Mouse (Mus musculus) hindlimb bud, embryonic 11.5 days (tissue): ENCODE results near the gene Rps6ka4.

ENCODE experiments used
- DNase-seq: peaks from one replicate; pipeline ENCODE4 v3.0.0-alpha.2; 2012; ENCODE audit warnings: low read depth, low spot score; ENCODE audit errors: extremely low spot score

Gene Rps6ka4

DNA sequence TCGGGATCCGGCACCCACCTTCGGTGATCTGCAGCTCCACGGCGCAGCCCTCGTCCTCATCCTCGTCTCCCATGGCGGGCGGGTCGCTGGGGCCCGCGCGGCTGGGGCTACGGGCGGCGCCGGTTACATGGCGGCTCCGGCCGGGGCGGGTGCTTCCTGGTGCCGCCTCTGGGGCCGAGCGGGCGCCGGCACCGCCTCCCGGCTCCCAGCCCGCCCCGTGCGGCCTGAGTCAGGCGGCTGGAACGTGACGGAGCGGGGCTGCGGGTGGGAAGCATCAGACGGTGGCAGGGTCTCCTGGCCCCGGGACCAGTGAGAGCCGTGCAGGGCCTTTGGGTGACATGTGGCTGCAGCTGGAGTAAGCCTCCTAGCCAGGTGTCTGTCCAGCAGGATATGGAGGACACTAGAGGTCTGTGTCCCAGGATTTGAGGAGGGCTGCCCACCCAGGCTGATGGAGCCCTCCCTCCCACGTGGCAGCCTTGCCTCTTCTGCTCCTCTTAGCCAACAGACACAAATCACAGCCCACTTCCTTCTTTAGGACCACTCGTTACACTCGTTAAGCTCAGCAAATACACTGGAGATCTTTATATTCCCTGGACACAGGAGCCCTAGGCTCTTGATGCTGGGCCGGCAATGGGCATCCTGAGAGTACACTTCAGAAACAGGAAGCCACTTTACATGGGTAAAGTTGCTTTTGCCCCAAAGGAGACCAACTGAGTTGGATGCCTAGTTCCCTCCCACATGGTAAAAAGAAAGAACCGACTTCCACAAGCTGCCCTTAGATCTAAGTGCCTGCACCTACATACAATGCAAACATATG, at the start of gene Rps6ka4:
Rps6ka4 (minus strand) TSS at position 162 of the 817 bp plus-strand sequence.
- DNase-seq: no peak

DNA sequence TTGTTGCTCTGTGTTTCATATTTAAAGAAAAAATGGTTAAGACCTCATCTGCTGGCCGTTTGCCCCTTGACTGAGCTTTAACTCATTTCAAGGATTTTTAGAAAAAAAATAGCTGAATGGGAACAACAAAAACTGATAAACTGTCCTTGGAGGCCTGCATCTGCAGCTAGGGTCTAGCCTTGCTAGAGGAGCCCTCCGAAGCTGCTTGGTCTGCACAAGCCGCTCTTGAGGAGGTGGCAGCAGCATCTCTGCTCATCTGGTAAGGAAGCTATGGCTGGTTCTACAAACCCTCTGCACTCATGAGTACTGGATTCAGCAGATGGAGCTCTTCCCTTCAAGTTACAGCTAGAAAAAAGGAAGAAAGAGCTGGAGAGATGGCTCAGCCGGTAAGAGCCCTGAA, 37.5 kb upstream of the Rps6ka4 start:
- no peak for DNase-seq

DNA sequence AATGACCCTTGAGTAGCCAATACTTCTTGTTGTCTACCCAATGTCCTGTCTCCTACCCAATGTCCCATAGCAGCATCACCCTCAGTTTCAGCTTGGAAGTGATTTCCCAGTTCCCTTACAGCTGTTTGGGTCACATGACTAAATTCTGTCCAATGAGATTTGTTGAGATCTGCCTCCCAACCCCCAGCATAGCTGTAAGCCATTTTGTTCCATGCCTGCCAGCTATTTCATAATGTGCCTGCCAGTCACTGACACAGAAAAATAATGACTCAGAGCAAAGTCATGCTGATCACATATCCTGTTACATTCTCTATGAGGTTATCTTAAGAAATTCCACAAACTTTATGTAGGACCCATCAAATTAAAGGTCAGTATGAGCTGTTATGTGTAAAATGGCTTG, 36.4 kb upstream of the Rps6ka4 start:
- no peak for DNase-seq

DNA sequence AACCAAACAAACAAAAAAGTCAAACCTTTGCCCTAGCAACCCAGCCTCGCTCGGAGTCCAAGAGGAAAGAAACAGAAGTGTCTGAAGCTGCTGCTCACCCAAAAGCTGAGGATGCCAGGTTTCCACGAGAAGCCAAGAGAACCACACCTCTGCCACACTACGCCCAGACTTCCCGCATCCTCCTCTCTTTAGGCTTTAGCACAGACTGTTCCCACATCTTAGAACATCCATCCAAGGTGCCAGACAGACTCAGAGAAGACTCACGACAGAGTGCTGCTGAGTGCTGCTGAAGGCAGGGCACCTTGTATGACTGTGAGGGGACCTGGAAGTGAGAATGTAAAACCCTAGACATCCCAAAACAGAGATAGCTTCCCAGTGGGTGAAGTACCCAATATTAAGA, 35.4 kb upstream of the Rps6ka4 start:
- no peak for DNase-seq

DNA sequence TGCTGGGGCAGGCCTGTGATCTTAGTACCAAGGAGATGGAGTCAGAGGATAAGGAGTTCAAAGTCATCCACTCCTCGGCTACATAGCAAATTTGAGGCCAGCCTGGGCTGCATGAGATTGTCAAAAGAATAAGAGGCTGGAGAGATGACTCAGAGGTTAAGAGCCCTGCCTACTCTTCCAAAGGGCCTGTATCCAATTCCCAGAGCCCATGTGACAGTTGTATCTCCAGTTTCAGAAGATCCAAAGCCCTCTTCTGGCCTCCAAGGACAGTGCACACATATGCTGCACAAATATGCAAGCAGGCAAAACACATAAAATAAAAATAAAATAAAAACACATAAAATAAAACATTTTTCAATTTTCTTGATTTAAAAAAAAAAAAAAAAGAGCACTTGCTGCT, 33.8 kb upstream of the Rps6ka4 start:
- DNase-seq: no peak

DNA sequence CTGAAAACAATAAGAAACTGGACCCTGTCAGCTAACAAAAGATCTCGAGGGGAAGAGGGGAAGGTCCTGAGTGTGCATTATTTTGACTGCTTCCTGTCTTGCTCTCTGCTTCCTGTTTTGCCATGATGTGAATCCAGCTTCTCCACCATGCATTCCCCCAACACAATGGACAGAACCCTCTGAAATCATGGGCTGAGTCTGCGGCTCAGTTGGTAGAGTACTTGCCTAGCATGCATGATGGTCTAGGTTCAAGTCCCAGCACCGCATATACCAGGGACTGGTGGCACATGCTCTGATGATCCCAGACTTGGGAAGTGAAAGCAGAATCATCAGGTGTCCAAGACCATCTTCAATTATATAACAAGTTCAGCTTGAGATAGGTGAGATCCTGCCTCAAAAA, 32.3 kb upstream of the Rps6ka4 start:
- no peak for DNase-seq

DNA sequence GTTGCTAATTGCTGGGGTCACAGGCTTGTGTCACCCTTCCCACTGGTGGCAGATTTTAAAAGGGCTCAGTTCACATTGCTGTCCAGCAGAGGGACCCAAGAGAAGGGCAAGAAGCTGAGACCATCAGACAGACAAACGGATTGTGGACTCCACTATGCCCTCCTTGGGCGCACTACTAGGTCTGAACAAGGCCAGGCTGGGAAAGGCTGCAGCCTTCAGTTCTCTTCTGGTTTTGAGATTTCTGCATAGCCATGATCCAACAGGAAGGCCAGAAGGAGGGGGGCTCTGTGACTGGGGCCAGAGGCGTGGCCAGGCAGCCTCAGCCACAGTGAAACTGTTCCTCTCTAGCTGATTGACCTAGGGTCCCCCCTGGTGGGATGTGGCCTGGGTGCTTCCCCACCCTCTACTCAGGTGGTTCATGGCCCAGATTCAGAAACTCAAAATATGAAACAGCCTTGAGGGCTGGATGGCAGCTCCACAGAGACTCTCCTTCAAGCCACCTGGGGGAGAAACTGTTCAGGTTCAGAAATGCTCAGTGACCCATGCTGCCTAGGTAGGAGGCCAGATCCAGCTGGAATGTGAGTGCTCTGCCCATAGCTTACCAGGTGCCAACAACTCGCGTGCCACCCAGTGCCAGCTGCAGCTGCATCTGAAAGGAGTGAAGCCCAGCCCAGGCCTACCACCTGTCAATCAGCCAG, 31.3 kb upstream of the Rps6ka4 start:
- no peak for DNase-seq

DNA sequence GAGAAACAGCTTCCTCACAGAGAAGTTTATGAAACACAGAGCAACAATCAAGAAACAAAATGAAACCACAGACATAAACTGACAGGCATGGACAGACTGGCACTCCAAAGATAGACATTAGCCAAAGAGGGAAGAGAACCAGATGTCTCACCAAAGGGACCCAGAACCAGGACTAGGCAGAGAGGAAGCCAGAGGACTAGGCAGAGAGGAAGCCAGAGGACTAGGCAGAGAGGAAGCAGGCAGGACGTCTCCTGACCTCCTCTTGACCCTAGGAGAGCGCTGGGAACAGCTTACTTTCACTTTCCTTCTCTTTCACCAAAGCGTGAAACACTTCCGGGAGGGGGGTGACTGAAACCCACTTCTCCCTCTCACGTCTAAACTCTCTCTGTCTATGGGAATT, 28.9 kb upstream of the Rps6ka4 start:
- no peak for DNase-seq

DNA sequence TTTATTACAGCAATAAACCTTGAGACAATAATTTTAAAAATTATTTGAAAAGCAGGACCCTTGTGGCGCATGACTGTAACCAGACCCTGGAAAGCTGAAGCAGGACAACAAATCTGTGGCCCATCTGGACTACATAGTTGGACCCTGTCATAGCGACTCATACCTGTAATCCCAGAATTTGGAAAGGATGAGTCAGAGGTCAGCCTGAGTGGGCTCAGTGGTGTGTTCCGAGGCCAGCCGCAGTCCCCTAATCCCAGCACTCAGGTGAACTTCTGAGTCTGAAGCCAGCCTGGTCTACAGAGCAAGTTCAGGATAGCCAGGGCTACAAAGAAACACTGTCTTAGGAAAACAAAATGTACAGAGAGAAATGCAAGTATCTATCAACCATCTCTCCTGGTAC, 21.0 kb upstream of the Rps6ka4 start:
- DNase-seq: no peak

DNA sequence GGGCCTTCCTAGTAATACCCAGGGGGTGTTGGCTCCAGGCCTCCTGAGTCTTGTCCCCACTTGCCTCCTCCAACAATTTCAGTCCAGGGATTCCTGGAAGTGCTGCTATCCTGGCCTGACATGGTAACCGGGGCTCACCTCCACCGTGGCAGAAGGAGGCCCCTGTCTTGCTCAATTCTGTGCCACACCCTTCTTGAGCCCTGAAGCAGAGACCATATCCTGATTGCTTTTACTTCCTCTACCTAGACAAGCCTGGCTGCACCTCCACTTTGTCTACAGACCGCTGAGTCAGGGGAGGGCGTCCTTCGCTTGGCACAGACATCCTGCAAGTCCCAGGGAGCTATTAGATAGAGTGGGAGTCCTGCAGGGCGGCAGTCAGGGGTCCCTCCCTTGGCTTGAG, 20.3 kb upstream of the Rps6ka4 start:
- no peak for DNase-seq

DNA sequence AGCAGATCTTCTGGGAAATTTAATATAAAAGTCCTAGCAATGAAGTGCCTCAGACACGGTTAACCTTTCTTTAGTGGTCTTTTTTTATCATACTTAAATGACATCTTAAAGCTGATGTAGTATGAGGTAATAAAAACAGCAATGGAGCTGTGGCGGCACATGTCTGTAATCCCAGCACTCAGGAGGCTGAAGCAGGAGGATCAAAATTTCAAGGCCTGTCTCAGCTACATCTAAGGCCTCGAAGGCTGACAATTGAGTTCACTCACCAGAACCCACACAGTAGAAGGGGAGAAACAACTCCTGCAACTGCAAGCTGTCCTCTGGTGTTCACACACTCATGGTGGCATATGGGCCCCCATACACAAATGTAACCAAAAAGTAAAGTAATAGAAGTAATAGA, 19.5 kb upstream of the Rps6ka4 start:
- no peak for DNase-seq

DNA sequence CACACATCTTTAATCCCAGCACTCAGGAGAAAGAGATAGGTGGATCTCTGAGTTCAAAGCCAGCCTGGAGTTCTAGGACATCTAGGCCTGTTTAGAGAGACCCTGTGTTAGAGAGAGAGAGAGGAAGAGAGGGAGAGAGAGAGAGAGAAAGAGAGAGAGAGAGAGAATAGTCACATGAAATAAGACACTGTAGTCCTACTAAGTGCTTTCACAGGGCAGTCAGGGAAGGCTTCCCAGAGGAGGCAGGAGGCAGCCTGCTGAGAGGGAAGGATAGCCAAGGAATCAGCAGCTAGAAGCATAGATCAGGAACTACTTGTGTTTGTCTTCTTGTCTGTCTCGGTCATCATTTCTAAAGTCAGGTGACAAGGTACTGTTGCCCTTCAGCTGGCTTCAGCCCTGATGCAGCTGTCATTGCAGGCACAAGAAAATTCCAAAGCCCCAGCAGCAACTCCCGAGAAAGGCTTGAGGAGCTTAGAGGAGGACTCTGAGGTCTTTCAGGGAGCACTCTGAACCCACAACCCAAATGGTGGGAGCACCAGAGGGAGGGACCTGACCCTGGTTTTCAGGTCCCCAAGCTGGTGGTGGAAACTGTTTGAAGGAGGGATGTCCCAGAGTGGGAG, 18.7 kb upstream of the Rps6ka4 start:
- DNase-seq: no peak

DNA sequence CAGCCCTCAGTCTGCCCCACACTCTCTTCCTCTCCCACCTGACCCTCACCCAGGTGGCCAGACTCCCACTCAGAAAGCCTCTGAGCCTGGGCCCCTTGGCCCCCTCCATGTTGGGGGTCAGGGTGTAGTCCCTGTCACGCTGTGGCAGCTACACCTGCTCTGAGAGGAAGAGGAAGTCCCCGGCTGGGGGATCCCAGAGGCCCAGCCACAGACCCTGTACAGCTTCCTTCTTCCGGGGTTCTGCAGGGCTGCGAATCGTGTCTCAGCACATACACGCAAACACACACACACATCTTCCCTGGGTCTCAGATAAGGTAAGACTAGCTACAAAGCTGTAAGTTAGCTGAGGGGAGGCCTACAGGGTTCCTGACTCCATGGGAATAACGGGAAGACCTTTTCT, 17.6 kb upstream of the Rps6ka4 start, which contains the start of gene Ccdc88b:
Ccdc88b (minus strand) TSS at position 181 of the 400 bp plus-strand sequence.
- no peak for DNase-seq

DNA sequence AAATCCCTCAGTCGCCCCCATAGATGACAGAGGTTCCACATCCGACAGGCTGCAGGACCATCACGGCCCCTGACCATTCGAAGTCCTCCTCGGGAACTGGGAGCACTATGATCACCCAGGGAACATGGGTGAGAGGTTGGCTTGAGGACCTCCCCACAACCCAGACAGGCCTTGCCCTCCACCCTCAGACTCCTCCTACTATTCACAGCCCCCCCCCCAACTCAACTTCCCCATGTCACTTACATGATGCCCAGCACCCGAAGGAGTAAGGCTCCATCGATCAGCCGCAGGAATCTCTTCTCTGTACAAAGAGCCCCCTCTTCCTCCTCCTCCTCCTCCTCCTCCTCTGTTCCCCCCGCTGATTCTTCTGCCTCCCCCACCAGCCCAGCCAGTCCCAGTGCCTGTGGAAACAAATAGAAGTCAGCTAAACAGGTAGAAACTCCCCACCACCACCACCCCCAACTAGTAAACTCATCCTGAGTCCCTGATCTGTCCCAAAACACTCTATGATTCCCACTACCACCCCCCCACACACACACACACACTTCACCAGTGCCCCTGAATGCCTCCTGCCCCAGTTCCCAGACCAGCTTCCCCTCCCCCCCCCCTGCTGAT, 17.1 kb upstream of the Rps6ka4 start:
- DNase-seq: no peak

DNA sequence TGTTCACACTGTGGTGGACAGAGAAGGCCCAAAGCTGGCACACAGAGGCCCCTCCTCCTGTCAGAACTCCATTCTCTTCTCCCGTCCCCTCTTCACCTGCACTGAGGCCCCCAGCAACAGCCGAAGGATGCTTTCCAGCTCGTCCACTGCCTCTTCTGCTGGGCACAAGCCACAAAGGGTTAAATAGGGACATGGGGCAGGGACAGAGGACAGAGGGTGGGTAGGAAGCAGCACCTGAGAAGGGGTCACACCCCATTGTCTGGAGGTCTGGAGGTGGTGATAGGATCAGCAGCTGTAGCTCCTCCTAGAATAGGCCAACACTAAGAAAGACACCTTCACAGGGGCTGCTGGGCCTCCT, 16.5 kb upstream of the Rps6ka4 start:
- DNase-seq: no peak

DNA sequence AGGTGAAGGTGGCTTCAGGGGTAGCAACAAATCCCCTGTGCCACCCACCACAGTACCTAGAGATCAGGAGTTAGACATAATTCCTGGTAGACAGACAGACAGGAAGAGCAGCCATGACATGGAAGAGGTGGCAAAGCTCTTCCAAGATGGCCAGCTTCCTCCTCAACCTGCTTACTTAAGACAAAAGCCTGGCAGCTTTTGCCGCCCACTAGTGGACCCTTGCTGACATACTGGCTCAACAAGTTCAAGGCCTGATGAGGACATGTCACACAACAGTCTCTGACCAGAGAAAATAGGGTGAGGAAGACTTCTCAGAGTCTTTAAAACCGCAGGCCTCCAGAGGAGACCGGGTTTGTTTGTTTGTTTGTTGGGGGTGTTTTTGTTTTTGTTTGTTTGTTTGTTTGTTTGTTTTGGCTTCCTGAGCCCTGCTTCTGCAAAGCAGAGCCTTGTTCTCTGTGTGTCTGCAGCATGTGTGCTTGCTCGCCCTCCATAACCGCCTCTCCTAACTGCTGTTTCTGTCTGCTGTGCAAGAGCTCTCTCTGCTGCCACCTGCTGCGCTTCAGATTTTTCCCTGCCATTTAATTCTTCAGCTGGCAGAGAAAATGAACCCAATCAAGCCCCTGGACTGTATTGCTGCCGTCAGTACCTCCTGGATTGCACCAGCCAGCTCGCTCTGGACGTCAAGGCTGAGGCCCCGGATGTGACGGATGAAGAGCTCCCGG, 16.0 kb upstream of the Rps6ka4 start:
- no peak for DNase-seq

DNA sequence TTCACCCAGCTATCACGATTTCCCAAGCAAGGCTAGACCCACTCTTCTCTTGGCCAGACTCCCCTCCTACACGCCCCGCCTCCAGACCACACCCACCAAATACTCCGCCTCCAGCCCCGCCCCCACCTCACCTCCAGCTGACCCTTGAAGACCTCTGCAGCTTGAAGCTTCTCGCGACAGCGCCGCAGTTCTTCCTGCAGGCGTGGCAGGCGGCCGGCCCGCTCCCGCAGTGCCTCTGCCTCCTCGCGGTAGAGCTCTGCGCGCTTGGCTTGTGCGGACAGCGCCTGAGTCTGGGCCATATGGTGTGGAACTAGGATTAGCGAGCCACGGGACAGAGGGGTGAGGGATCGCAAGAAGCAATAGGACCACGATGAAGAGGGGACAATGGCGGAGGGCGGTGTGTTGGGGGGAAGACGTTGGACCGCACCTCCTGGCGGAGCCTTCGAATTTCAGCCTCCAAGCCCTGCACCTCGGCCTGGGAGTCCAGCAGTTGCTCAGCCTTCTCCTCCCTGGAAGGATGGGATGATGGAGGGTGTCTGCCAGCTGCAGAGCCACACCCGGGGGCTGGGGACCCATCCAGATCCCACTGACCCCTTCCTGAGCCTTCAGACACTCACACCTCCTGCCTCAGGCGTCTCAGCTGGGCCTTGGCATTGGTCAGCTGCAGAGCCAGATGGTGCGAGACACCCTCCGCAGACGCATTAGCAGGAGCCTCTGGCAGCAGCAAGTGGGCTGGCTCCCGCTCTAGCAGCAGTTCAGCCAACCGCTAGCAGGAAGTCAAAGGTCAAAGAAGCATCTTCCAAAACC, 15.0 kb upstream of the Rps6ka4 start:
- DNase-seq: no peak

DNA sequence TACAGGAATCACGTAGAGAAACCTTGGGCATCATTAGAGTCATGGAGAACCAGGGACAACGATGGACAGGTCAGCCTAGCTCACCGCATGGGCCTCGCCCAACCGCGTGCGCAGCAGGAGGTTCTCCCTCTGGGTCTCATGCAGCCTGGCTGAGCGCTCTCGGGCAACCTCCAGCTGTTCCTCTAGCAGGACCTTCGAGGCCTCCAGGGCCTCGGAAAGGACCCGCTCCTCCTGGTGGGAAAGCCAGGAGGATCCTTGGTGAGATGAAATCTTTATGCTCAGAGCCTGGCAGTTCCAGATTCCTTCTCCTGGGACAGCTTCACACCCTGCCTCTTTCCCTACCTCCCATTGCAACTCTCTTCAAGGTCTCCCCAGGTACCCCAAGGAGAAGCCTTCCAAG, 14.2 kb upstream of the Rps6ka4 start:
- no peak for DNase-seq

DNA sequence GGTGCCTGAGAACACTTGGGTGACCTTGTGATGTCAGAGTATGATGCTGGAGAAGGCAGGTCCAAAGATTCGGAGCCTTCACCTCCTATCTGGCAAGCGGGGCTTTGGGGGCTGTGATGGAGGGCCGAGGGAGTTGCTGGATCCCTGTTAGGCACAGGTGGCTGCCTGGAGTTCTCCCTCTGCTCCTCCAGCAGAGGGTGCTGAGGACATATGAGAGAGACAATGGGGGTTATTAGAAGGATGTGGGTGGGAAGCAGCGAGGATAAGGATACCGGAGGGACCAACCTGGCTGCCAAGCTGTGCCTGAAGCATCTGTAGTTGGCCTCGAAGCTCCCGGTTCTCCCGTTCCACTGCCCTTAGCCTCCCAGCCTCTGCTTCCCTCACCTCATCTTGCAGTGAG, 13.5 kb upstream of the Rps6ka4 start:
- no peak for DNase-seq
